Mouse (Mus musculus) lung, embryonic 16.5 days (tissue): ENCODE measurements around the gene Ociad2. TPM values are rescaled to one million over a fixed set of nuclear protein-coding genes. Genes with fewer than 3 reads are reported as not detected.

Experiments used
- ATAC-seq: fragments of 200-750 bp; cut with Nextera tagmentation; 2 replicates; pipeline ENCODE4 v1.8.0; 2017; ENCODE audit warnings: low read depth, mild to moderate bottlenecking, moderate library complexity
- H3K27ac ChIP-seq: fragments of 300-500 bp; sonication (generic); 2 replicates; pipeline ENCODE4 v1.5.1; 2014; ENCODE audit warnings: mild to moderate bottlenecking, control low read depth, low read length
- H3K27me3 ChIP-seq: fragments of 300-500 bp; sonication (generic); 2 replicates; pipeline ENCODE4 v1.6.1; 2014; ENCODE audit warnings: low read depth, low read length, mixed read lengths; ENCODE audit not compliant: control insufficient read depth, insufficient read depth
- H3K36me3 ChIP-seq: fragments of 300-500 bp; sonication (generic); 2 replicates; pipeline ENCODE4 v1.6.1; 2014; ENCODE audit warnings: low read length; ENCODE audit not compliant: control insufficient read depth, insufficient read depth
- H3K4me1 ChIP-seq: fragments of 300-500 bp; sonication (generic); replicated peaks from 2 replicates; pipeline ENCODE4 v1.6.1; 2014; ENCODE audit warnings: low read length, mixed read lengths; ENCODE audit not compliant: control insufficient read depth, insufficient read depth
- H3K4me2 ChIP-seq: fragments of 300-500 bp; sonication (generic); 2 replicates; pipeline ENCODE4 v1.6.1; 2014; ENCODE audit warnings: low read depth, low read length, control low read depth
- H3K4me3 ChIP-seq: fragments of 300-500 bp; sonication (generic); 2 replicates; pipeline ENCODE4 v1.5.1; 2014; ENCODE audit warnings: mild to moderate bottlenecking, low read length, control low read depth
- H3K9ac ChIP-seq: fragments of 300-500 bp; sonication (generic); 2 replicates; pipeline ENCODE4 v1.6.1; 2014; ENCODE audit warnings: low read length, control low read depth
- H3K9me3 ChIP-seq: fragments of 300-500 bp; sonication (generic); 2 replicates; pipeline ENCODE4 v1.6.1; 2016; ENCODE audit warnings: low read length; ENCODE audit not compliant: control insufficient read depth
- WGBS: fragments of 180-500 bp; shearing (Covaris S2); extraction: QIAGEN DNeasy Blood & Tissue Kit; methylation state at CpG from one replicate; pipeline ENCODE4 v1.1.7; 2014; 5-methylcytosine and 5-hydroxymethylcytosine counted together
- polyA plus RNA-seq: library from polyadenylated mRNA; unstranded; fragments of >200 nt; fragmentation: Nextera tagmentation; extraction: Ambion mirVana; gene quantifications from 2 replicates; pipeline ENCODE4 v1.2.1, GENCODE M21; 2015

The Ociad2 gene
- polyA plus RNA-seq, 1 experiment from 2014 or later = 53.4 TPM

- no peaks in the 10 kb centered on the region for H3K9me3 ChIP-seq
- H3K4me2 ChIP-seq = no peak overlapping the region
- H3K36me3 ChIP-seq = peaks cover 37% of the 10 kb centered on the region
- ATAC-seq = no peak
- H3K27ac ChIP-seq = no peak overlapping the region
- H3K27me3 ChIP-seq = no peaks in the 10 kb centered on the region
- H3K4me3 ChIP-seq = no peak overlapping the region
- no peaks in the 10 kb centered on the region for H3K4me1 ChIP-seq
- WGBS = 86% methylated on average over 7 of the region's 7 CpGs
- no peak overlapping the region for H3K9ac ChIP-seq
These were observed 39.1 kb downstream of the Ociad2 start for GRCm38 (mm10) chr5:73301601-73302307.

GRCm38 (mm10) chr5:73295916-73296315 is 44.9 kb downstream of the Ociad2 start:
- Histone ChIP-seq H3K27ac (no peak overlapping the region), H3K4me3 (no peak overlapping the region), H3K4me1 (peaks cover 8% of the 10 kb centered on the region), H3K36me3 (peaks cover 30% of the 10 kb centered on the region), H3K27me3 (no peaks in the 10 kb centered on the region), H3K9ac (no peak overlapping the region), H3K4me2 (no peak overlapping the region), H3K9me3 (no peaks in the 10 kb centered on the region)
- ATAC-seq = no peak
- 86% methylated on average over 4 of the region's 4 CpGs for WGBS

GRCm38 (mm10) chr5:73295016-73295415 is 45.8 kb downstream of the Ociad2 start:
- H3K9me3 ChIP-seq = no peaks in the 10 kb centered on the region
- ATAC-seq = no peak
- peaks cover 25% of the 10 kb centered on the region for H3K36me3 ChIP-seq
- H3K27me3 ChIP-seq = no peaks in the 10 kb centered on the region
- H3K4me1 ChIP-seq = peaks cover 8% of the 10 kb centered on the region
- no peak overlapping the region for H3K9ac ChIP-seq
- 96% methylated on average over 7 of the region's 7 CpGs for WGBS
- no peak overlapping the region for H3K27ac ChIP-seq
- H3K4me2 ChIP-seq = no peak overlapping the region
- H3K4me3 ChIP-seq = no peak overlapping the region

- H3K4me3 ChIP-seq = peak overlapping the region; percentile 79
- H3K4me2 ChIP-seq = peak overlapping the region; percentile 84
- no peak for ATAC-seq
- H3K27ac ChIP-seq = no peak overlapping the region
- H3K27me3 ChIP-seq = no peaks in the 10 kb centered on the region
- 6% methylated on average over 8 of the region's 8 CpGs for WGBS
- no peaks in the 10 kb centered on the region for H3K9me3 ChIP-seq
- H3K36me3 ChIP-seq = peaks cover 19% of the 10 kb centered on the region
- H3K9ac ChIP-seq = peak overlapping the region; percentile 80
- peaks cover 10% of the 10 kb centered on the region for H3K4me1 ChIP-seq
These were observed 47.4 kb downstream of the Ociad2 start for GRCm38 (mm10) chr5:73293458-73293827.

- H3K9ac ChIP-seq = peak within 1 kb of the TSS; percentile 80
- WGBS = under 1% methylated on average over 55 of the region's 58 CpGs
These were observed 48.0 kb downstream of the Ociad2 start, which contains the start of gene Ociad1 for GRCm38 (mm10) chr5:73292502-73293457. Gene Ociad1 (plus strand): TSS chr5:73292784.

GRCm38 (mm10) chr5:73289900-73290299 is 50.9 kb downstream of the Ociad2 start:
- ATAC-seq = no peak
- WGBS = 61% methylated on average over 2 of the region's 2 CpGs
- Histone ChIP-seq H3K27me3 (no peaks in the 10 kb centered on the region), H3K36me3 (peaks cover 1% of the 10 kb centered on the region), H3K4me1 (peaks cover 7% of the 10 kb centered on the region), H3K4me3 (no peak overlapping the region), H3K4me2 (no peak overlapping the region), H3K9ac (no peak overlapping the region), H3K27ac (no peak overlapping the region), H3K9me3 (no peaks in the 10 kb centered on the region)

More at GRCm38 (mm10) chr5:73292502-73293457, 48.0 kb downstream of the Ociad2 start, which contains the start of gene Ociad1:
- Histone ChIP-seq H3K36me3 (peaks cover 16% of the 10 kb centered on the region), H3K4me1 (peaks cover 10% of the 10 kb centered on the region), H3K4me3 (peak within 1 kb of the TSS; percentile 79), H3K9me3 (no peaks in the 10 kb centered on the region), H3K27ac (peak within 1 kb of the TSS; percentile 81), H3K4me2 (peak within 1 kb of the TSS; percentile 84), H3K27me3 (no peaks in the 10 kb centered on the region)
- ATAC-seq = peak; percentile 100

- Histone ChIP-seq H3K9me3 (no peaks in the 10 kb centered on the region), H3K4me2 (no peak overlapping the region), H3K36me3 (no peaks in the 10 kb centered on the region), H3K4me1 (peaks cover 2% of the 10 kb centered on the region; the same call in 1 of the 2 replicates), H3K9ac (no peak overlapping the region), H3K27me3 (no peaks in the 10 kb centered on the region), H3K27ac (no peak overlapping the region), H3K4me3 (no peak overlapping the region)
- 67% methylated on average over 5 of the region's 5 CpGs for WGBS
- no peak for ATAC-seq
These were observed 54.2 kb downstream of the Ociad2 start for GRCm38 (mm10) chr5:73286603-73287002.

- Histone ChIP-seq H3K4me1 (peaks cover 2% of the 10 kb centered on the region; the same call in 1 of the 2 replicates), H3K27me3 (no peaks in the 10 kb centered on the region), H3K9ac (no peak overlapping the region), H3K36me3 (no peaks in the 10 kb centered on the region), H3K27ac (no peak overlapping the region), H3K4me2 (no peak overlapping the region), H3K4me3 (no peak overlapping the region), H3K9me3 (no peaks in the 10 kb centered on the region)
- WGBS = 82% methylated on average over 3 of the region's 3 CpGs
- no peak for ATAC-seq
These were observed 55.3 kb downstream of the Ociad2 start for GRCm38 (mm10) chr5:73285470-73285978.

GRCm38 (mm10) chr5:73284046-73284445 is 56.8 kb downstream of the Ociad2 start:
- H3K36me3 ChIP-seq = no peaks in the 10 kb centered on the region
- no peak overlapping the region for H3K9ac ChIP-seq
- no peak for ATAC-seq
- no peak overlapping the region for H3K4me2 ChIP-seq
- H3K4me3 ChIP-seq = no peak overlapping the region
- no peaks in the 10 kb centered on the region for H3K9me3 ChIP-seq
- no peaks in the 10 kb centered on the region for H3K27me3 ChIP-seq
- H3K4me1 ChIP-seq = peaks cover 12% of the 10 kb centered on the region
- H3K27ac ChIP-seq = no peak overlapping the region
